Mouse (Mus musculus) E14TG2a.4 (cell line): ENCODE measurements around the gene Cdh18.

ENCODE experiments used
- CTCF ChIP-seq: conservative IDR thresholded peaks from 2 replicates; pipeline ENCODE4 v1.5.1; 2014; ENCODE audit warnings: low read length
- NANOG ChIP-seq: IDR thresholded peaks from 2 replicates; pipeline ENCODE4 v1.6.1; 2014; ENCODE audit warnings: borderline replicate concordance, low read length, mixed read lengths
- POU5F1 ChIP-seq: IDR thresholded peaks from 2 replicates; pipeline ENCODE4 v1.6.1; 2014; ENCODE audit warnings: low read length, borderline replicate concordance

- TF ChIP-seq CTCF (no peak), POU5F1 (no peak), NANOG (no peak)
Measured at GRCm38 (mm10) chr15:23021151-23021550, 472.3 kb downstream of the Cdh18 start.
